ENCODE assay signal across 29 mouse cellular contexts in genomic region chr13:25984535-25984934, GRCm38 (mm10).
"Had no signal": no experiment of that assay in that cellular context is flagged by ENCODE, and none has a peak within 500 bp of the region (broad histone marks: within the 10 kb centered on the region; RNA-seq: fewer than 3 reads in every experiment).

No protein-coding gene starts in this region.

- H3K27ac ChIP-seq: heart, adult 2 months; heart, embryonic 13.5 days; heart, embryonic 15.5 days; hindbrain, embryonic 13.5 days; hindbrain, embryonic 15.5 days; hindbrain, postnatal 0 days; kidney, embryonic 15.5 days; kidney, postnatal 0 days; limb, embryonic 10.5 days; limb, embryonic 12.5 days; liver, embryonic 13.5 days; liver, embryonic 15.5 days had no signal

- H3K4me2 ChIP-seq: heart, embryonic 11.5 days; heart, embryonic 13.5 days; heart, embryonic 15.5 days; hindbrain, embryonic 13.5 days; hindbrain, embryonic 15.5 days; kidney, embryonic 15.5 days; limb, embryonic 12.5 days; liver, embryonic 11.5 days; liver, embryonic 13.5 days; liver, embryonic 15.5 days had no signal

- H3K4me1 ChIP-seq: heart, embryonic 13.5 days; heart, embryonic 15.5 days; hindbrain, embryonic 13.5 days; hindbrain, embryonic 15.5 days; kidney, embryonic 15.5 days; limb, embryonic 10.5 days; limb, embryonic 12.5 days; liver, embryonic 13.5 days; liver, embryonic 15.5 days had no signal

- H3K27me3 ChIP-seq: heart, embryonic 13.5 days; heart, embryonic 15.5 days; hindbrain, embryonic 13.5 days; hindbrain, embryonic 15.5 days; kidney, embryonic 15.5 days; limb, embryonic 12.5 days; liver, embryonic 13.5 days; liver, embryonic 15.5 days had no signal

- H3K9ac ChIP-seq: heart, embryonic 13.5 days; heart, embryonic 15.5 days; hindbrain, embryonic 13.5 days; hindbrain, embryonic 15.5 days; kidney, embryonic 15.5 days; limb, embryonic 12.5 days; liver, embryonic 13.5 days; liver, embryonic 15.5 days; liver, postnatal 0 days had no signal

- H3K9me3 ChIP-seq: heart, embryonic 13.5 days; heart, embryonic 15.5 days; hindbrain, embryonic 13.5 days; hindbrain, embryonic 15.5 days; kidney, embryonic 15.5 days; limb, embryonic 10.5 days; limb, embryonic 12.5 days; liver, embryonic 13.5 days; liver, embryonic 15.5 days had no signal

- ATAC-seq: hindbrain, postnatal 0 days; intestine, embryonic 16.5 days; liver, postnatal 0 days had no signal

- DNase-seq: gastrocnemius, postnatal 10 days; gastrocnemius, postnatal 25 days; heart, adult 11 months; heart, adult 2 months; heart, postnatal 14 days; heart, postnatal 36 days; kidney, adult 11 months; kidney, adult 2 months; kidney, adult 9 months; kidney, postnatal 14 days; kidney, postnatal 36 days; layer of hippocampus, adult 9-11 months; layer of hippocampus, postnatal 36 days; liver; liver, embryonic 13.5 days; liver, postnatal 0 days had no signal

- H3K4me3 ChIP-seq: heart, adult 2 months; heart, embryonic 13.5 days; heart, embryonic 15.5 days; hindbrain, embryonic 13.5 days; hindbrain, embryonic 15.5 days; kidney, embryonic 15.5 days; limb, embryonic 10.5 days; limb, embryonic 12.5 days; liver, embryonic 13.5 days; liver, embryonic 15.5 days had no signal

- H3K36me3 ChIP-seq: heart, embryonic 13.5 days; heart, embryonic 15.5 days; hindbrain, embryonic 13.5 days; hindbrain, embryonic 15.5 days; kidney, embryonic 15.5 days; limb, embryonic 10.5 days; limb, embryonic 12.5 days; liver, embryonic 13.5 days; liver, embryonic 15.5 days had no signal
